Mouse (Mus musculus) cerebellum, postnatal 36 days (tissue): Measurements from ENCODE around the gene Pm20d2.

Experiments
- DNase-seq, 2 experiments: peaks; one replicate each; pipeline ENCODE4 v3.0.0; 2021 to 2022; ENCODE audit warnings: mixed read lengths in 2 of 2

The Pm20d2 gene

GRCm38 (mm10) chr4:33189735-33190036 is at the start of gene Pm20d2:
Gene Pm20d2, minus strand, starts transcription at chr4:33189737.
- no peak for DNase-seq

- no peak for DNase-seq
These were observed 41.3 kb upstream of the Pm20d2 start for GRCm38 (mm10) chr4:33230881-33231280.

- DNase-seq: no peak
These were observed 40.1 kb upstream of the Pm20d2 start for GRCm38 (mm10) chr4:33229639-33230038.

GRCm38 (mm10) chr4:33227164-33227563 is 37.6 kb upstream of the Pm20d2 start:
- no peak for DNase-seq

GRCm38 (mm10) chr4:33224003-33224675 is 34.6 kb upstream of the Pm20d2 start:
- DNase-seq: no peak

GRCm38 (mm10) chr4:33221847-33222246 is 32.3 kb upstream of the Pm20d2 start:
- DNase-seq: no peak

GRCm38 (mm10) chr4:33208881-33209841 is 19.6 kb upstream of the Pm20d2 start, which contains the start of gene Srsf12:
Gene Srsf12, plus strand, starts transcription at chr4:33208991.
- peak; percentile 69 to 72 for DNase-seq

GRCm38 (mm10) chr4:33207551-33207950 is 18.0 kb upstream of the Pm20d2 start:
- DNase-seq: no peak

GRCm38 (mm10) chr4:33204682-33205081 is 15.1 kb upstream of the Pm20d2 start:
- DNase-seq: peak; percentile 75 to 82

- no peak for DNase-seq
These were observed 8.6 kb upstream of the Pm20d2 start for GRCm38 (mm10) chr4:33198117-33198516.

GRCm38 (mm10) chr4:33188781-33189734 is 479 bp downstream of the Pm20d2 start:
- DNase-seq: peak; percentile 97 to 98

- peak; percentile 38 to 49 for DNase-seq
These were observed 1.4 kb downstream of the Pm20d2 start for GRCm38 (mm10) chr4:33188164-33188563.

GRCm38 (mm10) chr4:33183477-33183876 is 6.1 kb downstream of the Pm20d2 start:
- DNase-seq: no peak

GRCm38 (mm10) chr4:33152087-33153038 is 37.2 kb downstream of the Pm20d2 start:
- DNase-seq: no peak

- DNase-seq: no peak
These were observed 40.4 kb downstream of the Pm20d2 start for GRCm38 (mm10) chr4:33149150-33149549.

- peak; percentile 51 to 56 for DNase-seq
These were observed 41.7 kb downstream of the Pm20d2 start for GRCm38 (mm10) chr4:33147825-33148224.

- DNase-seq: no peak
These were observed 42.8 kb downstream of the Pm20d2 start for GRCm38 (mm10) chr4:33146679-33147291.

- no peak for DNase-seq
These were observed 57.3 kb downstream of the Pm20d2 start, which contains the start of gene Gabrr1 for GRCm38 (mm10) chr4:33132221-33132620. Gene Gabrr1, plus strand, starts transcription at chr4:33132521.

- DNase-seq: peak; percentile 68 to 71
These were observed 64.0 kb downstream of the Pm20d2 start for GRCm38 (mm10) chr4:33125409-33126084.

- peak; percentile 60 to 72 for DNase-seq
These were observed 65.0 kb downstream of the Pm20d2 start for GRCm38 (mm10) chr4:33124493-33124892.
